In genomic region chr10:33814266-33814665, GRCm38 (mm10) we compare ENCODE assay signal across 48 mouse cellular contexts. TPM values are rescaled to one million over a fixed set of nuclear protein-coding genes. Genes with fewer than 3 reads are reported as not detected.
"Had no signal": no experiment of that assay in that cellular context is flagged by ENCODE, and none has a peak within 500 bp of the region (broad histone marks: within the 10 kb centered on the region; RNA-seq: fewer than 3 reads in every experiment).

No protein-coding gene starts in this region.

- H3K36me3 ChIP-seq: heart, embryonic 10.5 days; heart, embryonic 12.5 days; heart, embryonic 13.5 days; heart, embryonic 15.5 days; hindbrain, embryonic 10.5 days; hindbrain, embryonic 12.5 days; hindbrain, embryonic 13.5 days; hindbrain, embryonic 15.5 days; intestine, embryonic 15.5 days; kidney, embryonic 15.5 days had no signal

- H3K4me3 ChIP-seq: heart, adult 2 months; heart, embryonic 10.5 days; heart, embryonic 12.5 days; heart, embryonic 13.5 days; heart, embryonic 15.5 days; hindbrain, embryonic 10.5 days; hindbrain, embryonic 12.5 days; hindbrain, embryonic 13.5 days; hindbrain, embryonic 15.5 days; intestine, embryonic 15.5 days; kidney, embryonic 15.5 days; layer of hippocampus, adult 2 months had no signal

- H3K4me2 ChIP-seq: heart, embryonic 11.5 days; heart, embryonic 12.5 days; heart, embryonic 13.5 days; heart, embryonic 15.5 days; hindbrain, embryonic 12.5 days; hindbrain, embryonic 13.5 days; hindbrain, embryonic 14.5 days; hindbrain, embryonic 15.5 days; intestine, embryonic 15.5 days; kidney, embryonic 15.5 days had no signal

- ATAC-seq: hindbrain, embryonic 16.5 days; hindbrain, postnatal 0 days; inflammation-experienced regulatory T-cells, adult 6 months; intestine, embryonic 15.5 days; intestine, embryonic 16.5 days; intestine, postnatal 0 days had no signal

- DNase-seq: heart, adult 18-20 months; heart, adult 2 months; heart, postnatal 10 days; heart, postnatal 14 days; heart, postnatal 36 days; heart, postnatal 4 days; kidney, adult 18-20 months; kidney, postnatal 14 days; kidney, postnatal 25 days; kidney, postnatal 4 days; layer of hippocampus, adult 9-11 months; layer of hippocampus, postnatal 36 days had no signal

- H3K4me1 ChIP-seq: heart, embryonic 10.5 days; heart, embryonic 12.5 days; heart, embryonic 13.5 days; heart, embryonic 15.5 days; hindbrain, embryonic 10.5 days; hindbrain, embryonic 12.5 days; hindbrain, embryonic 13.5 days; hindbrain, embryonic 15.5 days; intestine, embryonic 15.5 days; kidney, embryonic 15.5 days had no signal

- H3K27me3 ChIP-seq: heart, embryonic 12.5 days; heart, embryonic 13.5 days; heart, embryonic 15.5 days; hindbrain, embryonic 12.5 days; hindbrain, embryonic 13.5 days; hindbrain, embryonic 15.5 days; intestine, embryonic 15.5 days; kidney, embryonic 15.5 days had no signal

- H3K9me3 ChIP-seq: heart, embryonic 10.5 days; heart, embryonic 13.5 days; heart, embryonic 15.5 days; hindbrain, embryonic 10.5 days; hindbrain, embryonic 12.5 days; hindbrain, embryonic 13.5 days; hindbrain, embryonic 15.5 days; intestine, embryonic 15.5 days; kidney, embryonic 15.5 days had no signal

- H3K9ac ChIP-seq: heart, embryonic 12.5 days; heart, embryonic 13.5 days; heart, embryonic 15.5 days; hindbrain, embryonic 12.5 days; hindbrain, embryonic 13.5 days; hindbrain, embryonic 14.5 days; hindbrain, embryonic 15.5 days; intestine, embryonic 15.5 days; kidney, embryonic 15.5 days had no signal

- H3K27ac ChIP-seq: heart, adult 2 months; heart, embryonic 10.5 days; heart, embryonic 13.5 days; heart, embryonic 15.5 days; hindbrain, embryonic 10.5 days; hindbrain, embryonic 12.5 days; hindbrain, embryonic 13.5 days; hindbrain, embryonic 14.5 days; hindbrain, embryonic 15.5 days; hindbrain, postnatal 0 days; intestine, embryonic 15.5 days; kidney, embryonic 15.5 days; kidney, postnatal 0 days; layer of hippocampus, adult 2 months had no signal

RNA-seq across cellular contexts. Expression of gene Sult3a2, which starts 27.8 kb away (rescaled TPM):
- total RNA-seq: heart, adult 18-20 months; heart, adult 2 months; heart, adult 8-10 months; heart, postnatal 10 days; heart, postnatal 14 days; heart, postnatal 25 days; heart, postnatal 36 days; heart, postnatal 4 days; hematopoietic stem cell, adult 5-6 weeks; hindbrain, postnatal 0 days had no signal
- polyA plus RNA-seq: heart, adult 2 months; heart, embryonic 10.5 days; heart, embryonic 11.5 days; heart, embryonic 12.5 days; heart, embryonic 13.5 days; heart, embryonic 14.5 days; heart, embryonic 15.5 days; heart, embryonic 16.5 days; heart, postnatal 0 days; hindbrain, embryonic 10.5 days; hindbrain, embryonic 11.5 days; hindbrain, embryonic 12.5 days; hindbrain, embryonic 13.5 days; hindbrain, embryonic 14.5 days; hindbrain, embryonic 15.5 days; hindbrain, embryonic 16.5 days; hindbrain, postnatal 0 days; inflammation-experienced regulatory T-cells, adult 6 months; intestine, embryonic 14.5 days; intestine, embryonic 15.5 days; intestine, embryonic 16.5 days; intestine, postnatal 0 days; kidney, embryonic 14.5 days; kidney, embryonic 15.5 days; kidney, embryonic 16.5 days; kidney, postnatal 0 days; large intestine, adult 2 months had no signal

RNA-seq across cellular contexts. Expression of gene Sult3a1, which starts 43.3 kb away (rescaled TPM):
- total RNA-seq: heart, adult 18-20 months; heart, adult 2 months; heart, adult 8-10 months; heart, postnatal 10 days; heart, postnatal 14 days; heart, postnatal 25 days; heart, postnatal 36 days; heart, postnatal 4 days; hematopoietic stem cell, adult 5-6 weeks; hindbrain, postnatal 0 days; layer of hippocampus, adult 18-20 months; layer of hippocampus, adult 2 months; layer of hippocampus, adult 8-10 months; layer of hippocampus, postnatal 10 days; layer of hippocampus, postnatal 14 days; layer of hippocampus, postnatal 25 days; layer of hippocampus, postnatal 36 days; left cerebral cortex, adult 18-20 months had no signal
- polyA plus RNA-seq: heart, adult 2 months; heart, embryonic 10.5 days; heart, embryonic 11.5 days; heart, embryonic 12.5 days; heart, embryonic 13.5 days; heart, embryonic 14.5 days; heart, embryonic 15.5 days; heart, embryonic 16.5 days; heart, postnatal 0 days; hindbrain, embryonic 10.5 days; hindbrain, embryonic 11.5 days; hindbrain, embryonic 12.5 days; hindbrain, embryonic 13.5 days; hindbrain, embryonic 14.5 days; hindbrain, embryonic 15.5 days; hindbrain, embryonic 16.5 days; inflammation-experienced regulatory T-cells, adult 6 months; intestine, embryonic 14.5 days; intestine, embryonic 15.5 days; intestine, embryonic 16.5 days; intestine, postnatal 0 days; kidney, embryonic 14.5 days; kidney, embryonic 15.5 days; kidney, embryonic 16.5 days; kidney, postnatal 0 days; large intestine, adult 2 months had no signal
